In the genomic region with DNA sequence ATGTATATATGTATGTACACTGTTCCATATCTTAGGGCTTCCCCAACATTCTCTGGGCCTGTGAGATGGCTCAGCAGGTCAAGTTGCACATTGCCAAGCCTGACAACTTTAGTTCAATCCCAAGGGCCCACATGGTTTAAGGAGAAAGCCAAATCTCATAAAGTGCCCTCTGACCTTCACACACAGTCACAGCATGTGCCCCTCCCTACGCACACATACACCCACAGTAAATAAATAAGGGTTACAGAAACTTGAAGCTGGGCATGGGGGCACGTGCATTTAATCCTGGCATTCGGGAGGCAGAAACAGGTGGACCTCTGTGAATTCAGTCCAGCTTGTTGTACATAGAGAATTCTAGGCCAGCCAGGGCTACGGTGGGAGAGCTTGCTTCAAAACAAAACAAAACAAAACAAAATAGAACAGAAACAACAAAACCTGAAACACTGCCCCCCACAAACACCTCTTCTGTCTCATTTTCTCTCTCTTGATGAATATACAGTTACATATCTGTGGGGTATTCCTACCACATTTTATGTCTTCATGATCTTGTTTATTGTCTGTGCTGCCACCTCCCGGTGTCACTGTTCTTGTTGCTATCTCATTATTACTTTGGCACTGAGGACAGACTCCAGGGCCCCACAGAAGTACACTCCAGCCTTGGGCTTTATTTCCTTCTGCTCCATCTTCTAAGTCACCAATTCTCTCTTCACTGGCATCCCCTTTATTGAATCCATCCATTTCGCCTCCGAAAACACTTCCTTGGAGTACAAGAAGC, we compare ENCODE assay signal across 20 mouse cellular contexts. TPM values are rescaled to one million over a fixed set of nuclear protein-coding genes. Genes with fewer than 3 reads are reported as not detected.
DNase-seq lines count a peak whose midpoint lies in the region; ATAC-seq and TF ChIP-seq lines count a peak whose summit lies in the region.
"Had no signal": no experiment of that assay in that cellular context is flagged by ENCODE, and none has a peak within 500 bp of the region (broad histone marks: within the 10 kb centered on the region; RNA-seq: fewer than 3 reads in every experiment).

No protein-coding gene starts in this region.

- no peak overlapping the region for H3K9ac ChIP-seq in heart, adult 2 months (ENCODE audit: low read depth, low read length)
- H3K9ac ChIP-seq in forebrain, embryonic 13.5 days: no peak overlapping the region
- H3K9ac ChIP-seq: embryonic facial prominence, embryonic 15.5 days; forebrain, embryonic 15.5 days; midbrain, embryonic 13.5 days had no signal

- no peaks in the 10 kb centered on the region for H3K9me3 ChIP-seq in forebrain, embryonic 13.5 days (replicated peaks)
- H3K9me3 ChIP-seq: embryonic facial prominence, embryonic 15.5 days; forebrain, embryonic 15.5 days had no signal

- ATAC-seq in forebrain, embryonic 13.5 days: no peak
- ATAC-seq: forebrain, embryonic 15.5 days; hindbrain, embryonic 16.5 days; lung, postnatal 0 days; midbrain, embryonic 13.5 days had no signal

- TF ChIP-seq POLR2A in heart, adult 2 months (IDR thresholded peaks at IDR 0.05; ENCODE audit: insufficient read depth, low read depth, low read length): no peak

- intact Hi-C loops in heart, adult 2 months (cut with DNase I): no loop called here
- intact Hi-C loops in heart, postnatal 14 days (cut with DNase I): no loop called here

- H3K4me3 ChIP-seq in heart, adult 2 months: no peak overlapping the region
- no peak overlapping the region for H3K4me3 ChIP-seq in forebrain, embryonic 13.5 days
- H3K4me3 ChIP-seq: embryonic facial prominence, embryonic 15.5 days; forebrain, embryonic 15.5 days; left cerebral cortex, adult 2 months; midbrain, embryonic 13.5 days had no signal

- 94% methylated on average over 7 of the region's 7 CpGs for WGBS in heart, adult 2 months
- WGBS in forebrain, embryonic 13.5 days: 96% methylated on average over 7 of the region's 7 CpGs

- H3K4me1 ChIP-seq in heart, adult 2 months (ENCODE audit: control insufficient read depth, insufficient read depth, low read length): peaks cover 11% of the 10 kb centered on the region
- H3K4me1 ChIP-seq in forebrain, embryonic 13.5 days: 0 out of 2 replicates have a peak, but pooled peaks cover 2% of the 10 kb centered on the region
- H3K4me1 ChIP-seq: embryonic facial prominence, embryonic 15.5 days had no signal

- H3K79me2 ChIP-seq in heart, adult 2 months (replicated peaks; ENCODE audit: control insufficient read depth, insufficient read depth, low read length): peaks cover 2% of the 10 kb centered on the region; the same call in 1 of the 2 replicates

- H3K27me3 ChIP-seq in heart, adult 2 months (ENCODE audit: control insufficient read depth, insufficient read depth, low read length): no peaks in the 10 kb centered on the region
- no peaks in the 10 kb centered on the region for H3K27me3 ChIP-seq in forebrain, embryonic 13.5 days
- H3K27me3 ChIP-seq: embryonic facial prominence, embryonic 15.5 days; forebrain, embryonic 15.5 days; midbrain, embryonic 13.5 days had no signal

- no peak for TF ChIP-seq EP300 in heart, adult 2 months (IDR thresholded peaks at IDR 0.05; ENCODE audit: insufficient read depth, low read depth, low read length)

- peaks cover 12% of the 10 kb centered on the region for H3K36me3 ChIP-seq in heart, adult 2 months (ENCODE audit: control insufficient read depth, insufficient read depth, low read length)
- peaks cover 7% of the 10 kb centered on the region for H3K36me3 ChIP-seq in forebrain, embryonic 13.5 days (ENCODE audit: poor library complexity, severe bottlenecking)
- H3K36me3 ChIP-seq: embryonic facial prominence, embryonic 15.5 days; forebrain, embryonic 15.5 days had no signal

- H3K4me2 ChIP-seq in forebrain, embryonic 13.5 days: no peak overlapping the region
- H3K4me2 ChIP-seq: embryonic facial prominence, embryonic 15.5 days; forebrain, embryonic 15.5 days; midbrain, embryonic 13.5 days had no signal

- peak; percentile 39 for TF ChIP-seq CTCF in heart, adult 2 months (IDR thresholded peaks at IDR 0.05)

- peak overlapping the region; percentile 55; the same call in 1 of the 2 replicates for H3K27ac ChIP-seq in heart, adult 2 months
- no peak overlapping the region for H3K27ac ChIP-seq in forebrain, embryonic 13.5 days
- H3K27ac ChIP-seq: embryonic facial prominence, embryonic 15.5 days; forebrain, embryonic 15.5 days; left cerebral cortex, adult 2 months; midbrain, embryonic 13.5 days had no signal

- peak in 1 of 2 experiments; percentile 15 for DNase-seq in heart, adult 2 months
- no peak for DNase-seq in heart, postnatal 14 days
- DNase-seq in thymus, postnatal 0 days (ENCODE audit: low spot score): peak; percentile 21
- no peak for DNase-seq in thymus, adult 18-20 months
- peak; percentile 27 for DNase-seq in induced T-regulatory cell, adult 2 months (ENCODE audit: low read depth)
- peak; percentile 30 for DNase-seq in naive thymus-derived CD4-positive, alpha-beta T cell, adult 2 months (ENCODE audit: low read depth)
- no peak for DNase-seq in adrenal gland, postnatal 14 days
- DNase-seq: adrenal gland, adult 8-10 months; cerebellum, adult 8-10 months; gastrocnemius, postnatal 10 days; heart, postnatal 4 days; kidney, adult 11 months; kidney, postnatal 4 days had no signal

RNA-seq across cellular contexts. Expression of a gene that starts 19.8 kb away (rescaled TPM):
- total RNA-seq in heart, adult 2 months (2021): 100 to 1,000 TPM; 106 to 117 TPM
- 28.1 and 40.4 TPM in 2 replicates for polyA plus RNA-seq in heart, adult 2 months (2012; rRNA removed)
- 100 to 1,000 TPM; 126 to 142 TPM for total RNA-seq in heart, postnatal 14 days (2021)
- 85.0 and 119 TPM in 2 replicates for polyA plus RNA-seq in thymus, postnatal 0 days (2015; fragmentation: Nextera tagmentation; extraction: Ambion mirVana)
- polyA plus RNA-seq in forebrain, embryonic 13.5 days (2015; fragmentation: Nextera tagmentation; extraction: Ambion mirVana): 79.3 and 83.5 TPM in 2 replicates
- total RNA-seq in adrenal gland, postnatal 14 days (2021): 68.9 and 85.7 TPM in 2 replicates

Comparison
In these comparisons a context has a peak if more than half of its experiments do, and no peak if none do; other contexts are left out.
1. DNase-seq: peak in thymus, postnatal 0 days (single experiment), induced T-regulatory cell, adult 2 months (single experiment) and naive thymus-derived CD4-positive, alpha-beta T cell, adult 2 months (single experiment); none in heart, postnatal 14 days (0 of 2), thymus, adult 18-20 months (0 of 2) and adrenal gland, postnatal 14 days (single experiment).